Mouse (Mus musculus) thymus, adult 2 months (tissue): ENCODE data around the gene Fblim1.

ENCODE experiments used
- CTCF ChIP-seq: fragments of 200-500 bp; IDR thresholded peaks from 2 replicates; pipeline ENCODE4 v1.5.1; 2012; ENCODE audit warnings: mild to moderate bottlenecking, control low read depth, low read length, moderate library complexity, borderline replicate concordance; ENCODE audit not compliant: control insufficient read depth, poor library complexity, insufficient read depth; ENCODE audit errors: extremely low read depth
- POLR2A ChIP-seq: fragments of 200-500 bp; IDR thresholded peaks from 2 replicates; pipeline ENCODE4 v1.6.1; 2012; ENCODE audit warnings: mild to moderate bottlenecking, low read length, control low read depth, moderate library complexity; ENCODE audit not compliant: control insufficient read depth, poor library complexity, insufficient read depth; ENCODE audit errors: extremely low read depth

- TF ChIP-seq POLR2A: no peak
- no peak for TF ChIP-seq CTCF
These were observed 24.1 kb upstream of the Fblim1 start for GRCm38 (mm10) chr4:141630021-141630420.
